Mouse (Mus musculus) small intestine, adult 2 months (tissue): ENCODE data around the gene Cachd1.

Source experiments
- CTCF ChIP-seq: fragments of 200-500 bp; IDR thresholded peaks from 2 replicates; pipeline ENCODE4 v1.5.1; 2012; ENCODE audit warnings: low read depth, mild to moderate bottlenecking, control low read depth, inconsistent platforms, low read length, moderate library complexity, mixed read lengths; ENCODE audit not compliant: insufficient replicate concordance, insufficient read length; ENCODE audit errors: extremely low read depth
- POLR2A ChIP-seq: fragments of 200-500 bp; IDR thresholded peaks from 2 replicates; pipeline ENCODE4 v1.6.1; 2012; ENCODE audit warnings: low read depth, mild to moderate bottlenecking, control low read depth, inconsistent platforms, low read length, moderate library complexity

GRCm38 (mm10) chr4:100920413-100920812 lies 143.9 kb downstream of the Cachd1 start:
- TF ChIP-seq POLR2A, result no peak
- TF ChIP-seq CTCF, result no peak
